Mouse (Mus musculus) kidney, adult 8-10 months (tissue): ENCODE measurements around the gene Mmrn2.
"Not testable (repeated sequence)": the region's sequence is repeated elsewhere in the genome, so short reads cannot be mapped to it uniquely, and the experiment has no call there.

ENCODE experiments used
- DNase-seq, 2 experiments: peaks; one replicate each; pipeline ENCODE4 v3.0.0; 2022

Mmrn2 gene

GRCm38 (mm10) chr14:34410716-34411115 lies 35.5 kb downstream of the Mmrn2 start:
- no peak for DNase-seq

GRCm38 (mm10) chr14:34412164-34412896 lies 37.1 kb downstream of the Mmrn2 start:
- no peak for DNase-seq

GRCm38 (mm10) chr14:34416946-34417345 lies 41.7 kb downstream of the Mmrn2 start:
- not testable (repeated sequence) for DNase-seq

- no peak for DNase-seq
These were observed 42.2 kb downstream of the Mmrn2 start for GRCm38 (mm10) chr14:34417501-34417900.

GRCm38 (mm10) chr14:34421078-34421477 lies 45.8 kb downstream of the Mmrn2 start:
- no peak for DNase-seq

GRCm38 (mm10) chr14:34428274-34428673 lies 53.0 kb downstream of the Mmrn2 start:
- DNase-seq, result no peak

GRCm38 (mm10) chr14:34429069-34429468 lies 53.8 kb downstream of the Mmrn2 start:
- no peak for DNase-seq

GRCm38 (mm10) chr14:34440526-34441066 lies 65.3 kb downstream of the Mmrn2 start:
- no peak for DNase-seq

GRCm38 (mm10) chr14:34442531-34442930 lies 67.3 kb downstream of the Mmrn2 start:
- DNase-seq, result no peak

GRCm38 (mm10) chr14:34444368-34444767 lies 69.1 kb downstream of the Mmrn2 start:
- DNase-seq, result no peak

- no peak for DNase-seq
These were observed 69.7 kb downstream of the Mmrn2 start for GRCm38 (mm10) chr14:34444924-34445323.

- DNase-seq, result no peak
These were observed 70.1 kb downstream of the Mmrn2 start for GRCm38 (mm10) chr14:34445348-34445747.

- DNase-seq, result no peak
These were observed 71.4 kb downstream of the Mmrn2 start for GRCm38 (mm10) chr14:34446624-34447023.

- no peak for DNase-seq
These were observed 72.4 kb downstream of the Mmrn2 start for GRCm38 (mm10) chr14:34447659-34448058.

GRCm38 (mm10) chr14:34448398-34448797 lies 73.1 kb downstream of the Mmrn2 start:
- DNase-seq, result no peak

- DNase-seq, result peak; percentile 34 to 46
These were observed 74.5 kb downstream of the Mmrn2 start for GRCm38 (mm10) chr14:34449807-34450206.

GRCm38 (mm10) chr14:34450451-34450850 lies 75.2 kb downstream of the Mmrn2 start:
- no peak for DNase-seq

GRCm38 (mm10) chr14:34451872-34452271 lies 76.6 kb downstream of the Mmrn2 start:
- no peak for DNase-seq

- DNase-seq, result no peak
These were observed 78.4 kb downstream of the Mmrn2 start for GRCm38 (mm10) chr14:34453648-34454047.
